Mouse (Mus musculus) forebrain, postnatal 0 days (tissue): Measurements from ENCODE around the gene Wbp2. TPM values are rescaled to one million over a fixed set of nuclear protein-coding genes. Genes with fewer than 3 reads are reported as not detected.
A peak's percentile ranks its signal among the peaks of the same experiment; 100 is the strongest.
"Not testable (repeated sequence)": the region's sequence is repeated elsewhere in the genome, so short reads cannot be mapped to it uniquely, and the experiment has no call there.

Experiments
- ATAC-seq: fragments of 200-750 bp; cut with Nextera tagmentation; 2 replicates; pipeline ENCODE4 v1.8.0; 2017; ENCODE audit warnings: mild to moderate bottlenecking, moderate library complexity
- DNase-seq: peaks from one replicate; pipeline ENCODE4 v3.0.0-alpha.2; 2015
- H3K27ac ChIP-seq: fragments of 300-500 bp; sonication (generic); 2 replicates; pipeline ENCODE4 v1.5.1; 2014; ENCODE audit warnings: low read depth, mild to moderate bottlenecking, antibody characterized with exemption, low read length, moderate library complexity, mixed read lengths
- H3K27me3 ChIP-seq: fragments of 300-500 bp; sonication (generic); 2 replicates; pipeline ENCODE4 v1.6.1; 2014; ENCODE audit warnings: mild to moderate bottlenecking, low read length, mixed read lengths; ENCODE audit not compliant: insufficient read depth
- H3K36me3 ChIP-seq: fragments of 300-500 bp; sonication (generic); 2 replicates; pipeline ENCODE4 v1.6.1; 2014; ENCODE audit warnings: mild to moderate bottlenecking, moderate library complexity; ENCODE audit not compliant: insufficient read depth
- H3K4me1 ChIP-seq: fragments of 300-500 bp; sonication (generic); 2 replicates; pipeline ENCODE4 v1.6.1; 2014; ENCODE audit warnings: antibody characterized with exemption; ENCODE audit not compliant: insufficient read depth
- H3K4me2 ChIP-seq: fragments of 300-500 bp; sonication (generic); 2 replicates; pipeline ENCODE4 v1.6.1; 2014; ENCODE audit warnings: low read depth, mild to moderate bottlenecking, moderate library complexity
- H3K4me3 ChIP-seq: fragments of 300-500 bp; sonication (generic); 2 replicates; pipeline ENCODE4 v1.5.1; 2014; ENCODE audit warnings: low read depth, low read length, mixed read lengths
- H3K9ac ChIP-seq: fragments of 300-500 bp; sonication (generic); 2 replicates; pipeline ENCODE4 v1.6.1; 2014; ENCODE audit warnings: mild to moderate bottlenecking
- H3K9me3 ChIP-seq: fragments of 300-500 bp; sonication (generic); 2 replicates; pipeline ENCODE4 v1.6.1; 2016; ENCODE audit warnings: low read length
- CTCF ChIP-seq: sonication (generic); IDR thresholded peaks from 2 replicates; pipeline ENCODE4 v1.5.1; 2016; ENCODE audit warnings: antibody characterized with exemption, control low read depth, low read depth
- WGBS: fragments of 180-500 bp; shearing (Covaris S2); extraction: QIAGEN DNeasy Blood & Tissue Kit; methylation state at CpG from one replicate; pipeline ENCODE4 v1.1.7; 2014; 5-methylcytosine and 5-hydroxymethylcytosine counted together
- polyA plus RNA-seq: library from polyadenylated mRNA; unstranded; fragments of >200 nt; fragmentation: Nextera tagmentation; extraction: Ambion mirVana; gene quantifications from 2 replicates; pipeline ENCODE4 v1.2.1, GENCODE M21; 2015
- total RNA-seq: library from RNA; depleted of rRNA; stranded (reverse); fragments of >200 nt; gene quantifications from 2 replicates; pipeline ENCODE4 v1.2.3, GENCODE M21; 2014

Gene Wbp2
- total and polyA plus RNA-seq, 2 experiments from 2014 or later: 130 to 281 TPM

- ATAC-seq (no peak), DNase-seq (no peak)
- H3K4me1 ChIP-seq: no peaks in the 10 kb centered on the region
- H3K27me3 ChIP-seq: no peaks in the 10 kb centered on the region
- no peaks in the 10 kb centered on the region for H3K9me3 ChIP-seq
- H3K9ac ChIP-seq: no peak overlapping the region
- H3K4me2 ChIP-seq: no peak overlapping the region
- H3K27ac ChIP-seq: no peak overlapping the region
- H3K36me3 ChIP-seq: no peaks in the 10 kb centered on the region
- WGBS: 91% methylated on average over 5 of the region's 5 CpGs
- no peak overlapping the region for H3K4me3 ChIP-seq
- TF ChIP-seq CTCF: peak; percentile 47
Measured at GRCm38 (mm10) chr11:116096213-116097108, 9.7 kb upstream of the Wbp2 start.

- Histone ChIP-seq H3K9me3 (no peaks in the 10 kb centered on the region), H3K9ac (no peak overlapping the region), H3K4me1 (no peaks in the 10 kb centered on the region), H3K27ac (no peak overlapping the region), H3K4me2 (no peak overlapping the region), H3K4me3 (no peak overlapping the region), H3K27me3 (no peaks in the 10 kb centered on the region), H3K36me3 (no peaks in the 10 kb centered on the region)
- DNase-seq: no peak
- ATAC-seq: no peak
- TF ChIP-seq CTCF: no peak
- 87% methylated on average over 3 of the region's 3 CpGs for WGBS
Measured at GRCm38 (mm10) chr11:116095573-116095972, 8.8 kb upstream of the Wbp2 start.

- Histone ChIP-seq H3K36me3 (no peaks in the 10 kb centered on the region), H3K27ac (no peak overlapping the region), H3K4me1 (no peaks in the 10 kb centered on the region), H3K4me3 (no peak overlapping the region), H3K4me2 (no peak overlapping the region), H3K9me3 (no peaks in the 10 kb centered on the region), H3K9ac (no peak overlapping the region), H3K27me3 (no peaks in the 10 kb centered on the region)
- WGBS: 74% methylated on average over 16 of the region's 16 CpGs
- no peak for DNase-seq
- TF ChIP-seq CTCF: no peak
- ATAC-seq: no peak
Measured at GRCm38 (mm10) chr11:116093771-116094565, 7.2 kb upstream of the Wbp2 start.

- DNase-seq, H3K4me3 ChIP-seq, H3K27me3 ChIP-seq, H3K27ac ChIP-seq, H3K4me2 ChIP-seq, ATAC-seq, H3K4me1 ChIP-seq, H3K9me3 ChIP-seq, H3K36me3 ChIP-seq, H3K9ac ChIP-seq: not testable (repeated sequence)
- WGBS: 88% methylated on average over 6 of the region's 6 CpGs
Measured at GRCm38 (mm10) chr11:116092959-116093358, 6.2 kb upstream of the Wbp2 start.

GRCm38 (mm10) chr11:116091591-116091990 lies 4.8 kb upstream of the Wbp2 start:
- no peak overlapping the region for H3K9ac ChIP-seq
- TF ChIP-seq CTCF: no peak
- no peaks in the 10 kb centered on the region for H3K9me3 ChIP-seq
- H3K4me2 ChIP-seq: no peak overlapping the region
- H3K4me3 ChIP-seq: no peak overlapping the region
- DNase-seq (no peak), ATAC-seq (no peak)
- H3K27me3 ChIP-seq: no peaks in the 10 kb centered on the region
- H3K4me1 ChIP-seq: no peaks in the 10 kb centered on the region
- H3K36me3 ChIP-seq: no peaks in the 10 kb centered on the region
- 91% methylated on average over 6 of the region's 6 CpGs for WGBS
- H3K27ac ChIP-seq: no peak overlapping the region

- H3K9ac ChIP-seq: no peak overlapping the region
- H3K4me2 ChIP-seq: no peak overlapping the region
- DNase-seq: no peak
- ATAC-seq: no peak
- no peak for TF ChIP-seq CTCF
- no peaks in the 10 kb centered on the region for H3K9me3 ChIP-seq
- H3K36me3 ChIP-seq: no peaks in the 10 kb centered on the region
- H3K4me1 ChIP-seq: 0 out of 2 replicates have a peak, but pooled peaks cover 4% of the 10 kb centered on the region
- 88% methylated on average over 6 of the region's 6 CpGs for WGBS
- no peak overlapping the region for H3K4me3 ChIP-seq
- no peaks in the 10 kb centered on the region for H3K27me3 ChIP-seq
- H3K27ac ChIP-seq: no peak overlapping the region
Measured at GRCm38 (mm10) chr11:116089545-116089944, 2.8 kb upstream of the Wbp2 start.
